Mouse (Mus musculus) liver, postnatal 0 days (tissue): ENCODE results near the gene Nosip.

Experiments used
- CTCF ChIP-seq: sonication (generic); IDR thresholded peaks from 2 replicates; pipeline ENCODE4 v1.5.1; 2016; ENCODE audit warnings: antibody characterized with exemption, low read depth
- EP300 ChIP-seq: IDR thresholded peaks from 2 replicates; pipeline ENCODE4 v1.6.1; 2016; ENCODE audit warnings: antibody characterized with exemption, low read depth, mild to moderate bottlenecking

- TF ChIP-seq CTCF: no peak
- no peak for TF ChIP-seq EP300
Measured at GRCm38 (mm10) chr7:45093516-45093905, 31.3 kb downstream of the Nosip start.
